In genomic region chr3:129587916-129588315, GRCm38 (mm10) we compare ENCODE assay signal across 21 mouse cellular contexts.
"Had no signal": no experiment of that assay in that cellular context is flagged by ENCODE, and none has a peak within 500 bp of the region (broad histone marks: within the 10 kb centered on the region; RNA-seq: fewer than 3 reads in every experiment).

No protein-coding gene starts in this region.

- H3K27ac ChIP-seq: kidney, postnatal 0 days; layer of hippocampus, adult 2 months; limb, embryonic 10.5 days; limb, embryonic 13.5 days; liver, embryonic 15.5 days; stomach, embryonic 15.5 days had no signal

- DNase-seq: kidney, adult 2 months; kidney, postnatal 25 days; layer of hippocampus, adult 9-11 months; liver; lung, adult 2 months; lung, postnatal 14 days; lung, postnatal 4 days; midbrain, embryonic 14.5 days; right cerebral cortex, postnatal 14 days; right cerebral cortex, postnatal 4 days; spleen, adult 18-20 months; thymus, adult 2 months; thymus, postnatal 14 days; thymus, postnatal 4 days had no signal

- H3K4me3 ChIP-seq: layer of hippocampus, adult 2 months; limb, embryonic 10.5 days; limb, embryonic 13.5 days; liver, embryonic 15.5 days; stomach, embryonic 15.5 days had no signal

- H3K4me1 ChIP-seq: limb, embryonic 10.5 days; stomach, embryonic 15.5 days had no signal

- H3K27me3 ChIP-seq: limb, embryonic 13.5 days; liver, embryonic 15.5 days; stomach, embryonic 15.5 days had no signal

- H3K4me2 ChIP-seq: limb, embryonic 13.5 days; liver, embryonic 15.5 days; midbrain, embryonic 11.5 days; stomach, embryonic 15.5 days had no signal

- H3K36me3 ChIP-seq: limb, embryonic 13.5 days; liver, embryonic 15.5 days; stomach, embryonic 15.5 days had no signal

- H3K9ac ChIP-seq: limb, embryonic 13.5 days; liver, embryonic 15.5 days; stomach, embryonic 15.5 days had no signal

- H3K9me3 ChIP-seq: limb, embryonic 10.5 days; limb, embryonic 13.5 days; liver, embryonic 15.5 days; stomach, embryonic 15.5 days had no signal
